Mouse (Mus musculus) erythroblast, embryonic 14.5 days (primary cell): Measurements from ENCODE around the gene Slc35e2.

Source experiments
- GATA1 ChIP-seq: IDR thresholded peaks from 2 replicates; pipeline ENCODE4 v1.6.1; 2012; ENCODE audit warnings: low read length, inconsistent platforms, mixed read lengths
- TAL1 ChIP-seq: IDR thresholded peaks from 3 replicates; pipeline ENCODE4 v1.6.1; 2012; ENCODE audit warnings: low read length, inconsistent platforms, mixed read lengths

DNA sequence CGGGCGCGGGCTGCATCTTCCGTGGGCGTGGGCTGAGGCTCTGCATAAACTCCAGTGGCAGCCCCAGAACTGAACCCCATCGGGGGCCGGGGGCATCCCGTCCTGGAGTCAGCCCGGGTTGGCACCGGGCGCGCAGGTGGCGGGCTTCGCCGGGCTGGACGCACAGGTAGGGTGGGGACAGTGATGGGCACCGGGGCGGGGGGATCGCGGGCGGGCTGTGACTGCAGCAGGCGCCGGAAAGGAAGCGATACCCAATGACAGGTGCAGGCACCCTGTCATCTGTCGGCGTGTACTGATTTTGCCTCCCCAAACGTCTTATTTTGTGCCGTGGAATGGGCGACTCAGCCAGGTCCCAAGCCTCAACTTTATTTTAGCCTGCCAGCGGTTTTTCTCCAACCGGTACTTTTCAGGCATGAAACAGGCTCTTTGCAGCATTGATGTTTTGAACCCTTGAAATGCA, 811 bp downstream of the Slc35e2 start:
- TF ChIP-seq GATA1 (no peak), TAL1 (no peak)
